Mouse (Mus musculus) embryonic fibroblast, embryonic 13.5 days (primary cell): ENCODE measurements at regions not wholly inside any gene's neighbourhood (a gene's known extent, or its start where the extent isn't known, plus 50 kb on each side); places are given as distances from the start of the nearest gene placed in this dataset.

Experiments used
- CTCF ChIP-seq: IDR thresholded peaks from 2 replicates; pipeline ENCODE4 v1.5.1; 2011; ENCODE audit warnings: mild to moderate bottlenecking, control low read depth, low read length, moderate library complexity, borderline replicate concordance; ENCODE audit not compliant: insufficient read depth
- POLR2A ChIP-seq: IDR thresholded peaks from 2 replicates; pipeline ENCODE4 v1.6.1; 2011; ENCODE audit warnings: low read depth, mild to moderate bottlenecking, control low read depth, low read length, moderate library complexity

DNA sequence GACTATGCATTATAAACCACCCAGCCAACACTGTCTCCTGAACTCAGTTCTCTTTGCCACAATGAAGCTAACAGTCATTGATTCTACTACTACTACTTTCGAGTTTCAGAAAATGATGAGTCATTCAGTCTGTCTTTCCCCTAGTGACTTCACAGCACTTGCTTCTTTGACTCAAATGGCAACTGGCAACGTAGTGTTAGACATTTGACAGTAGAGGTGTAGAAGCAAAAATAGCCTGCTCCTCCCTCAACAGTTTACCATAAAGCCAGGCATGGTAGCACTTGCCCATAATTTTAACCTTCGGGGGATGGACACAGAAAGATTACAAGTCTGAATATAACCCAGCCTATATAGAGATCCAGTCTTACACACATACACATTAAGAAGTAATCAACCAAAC, 67.3 kb upstream of the Pdc start:
- TF ChIP-seq CTCF: no peak
- 0 out of 2 replicates have a peak, but pooled peaks have one; percentile 9 for TF ChIP-seq POLR2A
